Mouse (Mus musculus) mouse embryonic stem cell (cell line): ENCODE results near the gene Cela1.

Experiments used
- in situ Hi-C, 2 experiments: fragments of 300-500 bp; cut with MboI; formaldehyde crosslinking; loops; 1 replicate in 1 of 2; 3 replicates in 1 of 2; pipeline ENCODE4 v1.14.3; 2019 to 2020; ENCODE audit warnings: low sequenced_read_pairs in 2 of 2, low pct_unique_long_range_greater_than_20kb in 1 of 2, mixed read lengths in 1 of 2; ENCODE audit not compliant: unreplicated experiment in 1 of 2

Cela1 gene

GRCm38 (mm10) chr15:100678581-100678980, 9.1 kb downstream of the Cela1 start:
- in situ Hi-C loops, result loop anchor here in 1 of 2 experiments (5.0 kb wide), 1 partner anchor 216 kb away; no protein-coding TSS in a partner anchor

GRCm38 (mm10) chr15:100677675-100678074, 10.0 kb downstream of the Cela1 start:
- in situ Hi-C loops, result loop anchor here in 1 of 2 experiments (5.0 kb wide), 1 partner anchor 215 kb away; no protein-coding TSS in a partner anchor

- in situ Hi-C loops, result loop anchor here in 1 of 2 experiments (5.0 kb wide), 1 partner anchor 214 kb away; no protein-coding TSS in a partner anchor
Measured at GRCm38 (mm10) chr15:100676521-100676920, 11.2 kb downstream of the Cela1 start.

DNA sequence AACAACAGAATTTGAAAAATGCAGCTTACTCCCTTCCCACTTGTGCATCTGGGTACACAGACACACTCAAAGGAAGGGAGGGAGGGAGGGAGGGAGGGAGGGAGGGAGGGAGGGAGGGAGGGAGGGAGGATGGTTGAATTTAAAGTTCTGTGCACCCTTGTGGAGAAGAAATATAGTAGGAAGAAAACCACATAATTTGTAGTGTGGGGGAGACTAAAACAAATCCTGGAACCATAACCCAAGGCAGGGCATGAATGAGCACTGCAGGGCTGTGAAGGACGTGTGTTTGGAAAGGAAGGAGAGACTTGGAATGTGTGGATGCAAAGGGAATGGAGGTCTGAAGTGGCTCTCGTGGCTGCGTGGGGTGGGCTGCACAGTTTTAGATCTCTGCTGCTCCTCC, 12.2 kb downstream of the Cela1 start:
- in situ Hi-C loops, result loop anchor here in 1 of 2 experiments (5.0 kb wide), 1 partner anchor 213 kb away; no protein-coding TSS in a partner anchor

GRCm38 (mm10) chr15:100674566-100674965, 13.2 kb downstream of the Cela1 start:
- in situ Hi-C loops, result no loop called here

- in situ Hi-C loops, result no loop called here
Measured at GRCm38 (mm10) chr15:100673585-100674391, 13.9 kb downstream of the Cela1 start.

DNA sequence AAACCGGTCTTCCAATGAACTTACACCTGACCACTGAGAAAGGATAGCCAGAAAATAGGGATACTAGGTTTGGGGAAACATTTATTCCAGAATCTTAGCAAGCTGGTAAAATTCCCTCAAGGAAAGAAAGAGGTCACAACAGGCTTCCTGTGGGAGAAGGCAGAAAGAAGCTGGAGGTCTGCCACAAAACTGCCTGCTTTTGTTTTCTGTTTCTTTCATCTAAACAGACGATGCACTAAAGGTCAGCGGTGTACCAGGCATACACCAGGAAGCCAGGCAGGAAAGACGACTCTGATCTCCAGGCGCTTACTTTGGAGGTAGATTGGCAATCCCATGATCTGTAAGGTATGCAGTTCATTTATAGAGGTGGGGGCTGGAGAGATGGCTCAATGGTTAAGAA, 16.9 kb downstream of the Cela1 start:
- in situ Hi-C loops, result no loop called here

- in situ Hi-C loops, result no loop called here
Measured at GRCm38 (mm10) chr15:100670004-100670403, 17.7 kb downstream of the Cela1 start.

DNA sequence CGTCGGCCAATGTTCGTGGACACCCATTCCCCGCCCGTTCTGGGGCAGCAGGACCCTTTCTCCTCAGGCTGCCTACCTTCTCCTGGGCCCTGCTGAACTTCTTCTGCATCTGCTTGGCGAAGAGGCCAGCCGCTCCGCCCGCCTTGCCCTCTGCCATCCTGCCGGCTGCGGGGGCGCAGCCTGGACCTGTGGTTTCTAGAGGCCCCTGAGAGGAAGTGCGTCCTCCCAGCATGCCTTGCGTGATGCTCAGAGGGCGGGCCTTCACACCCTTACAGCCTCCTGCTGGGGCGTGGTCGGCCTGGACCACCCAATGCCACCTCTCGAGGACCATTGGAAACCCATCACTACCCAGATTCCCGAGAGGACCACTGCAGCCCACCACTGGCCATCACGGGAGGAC, 18.4 kb downstream of the Cela1 start, which contains the start of gene Bin2:
Bin2 (minus strand) TSS at position 217 of the 400 bp plus-strand sequence.
- in situ Hi-C loops, result no loop called here

DNA sequence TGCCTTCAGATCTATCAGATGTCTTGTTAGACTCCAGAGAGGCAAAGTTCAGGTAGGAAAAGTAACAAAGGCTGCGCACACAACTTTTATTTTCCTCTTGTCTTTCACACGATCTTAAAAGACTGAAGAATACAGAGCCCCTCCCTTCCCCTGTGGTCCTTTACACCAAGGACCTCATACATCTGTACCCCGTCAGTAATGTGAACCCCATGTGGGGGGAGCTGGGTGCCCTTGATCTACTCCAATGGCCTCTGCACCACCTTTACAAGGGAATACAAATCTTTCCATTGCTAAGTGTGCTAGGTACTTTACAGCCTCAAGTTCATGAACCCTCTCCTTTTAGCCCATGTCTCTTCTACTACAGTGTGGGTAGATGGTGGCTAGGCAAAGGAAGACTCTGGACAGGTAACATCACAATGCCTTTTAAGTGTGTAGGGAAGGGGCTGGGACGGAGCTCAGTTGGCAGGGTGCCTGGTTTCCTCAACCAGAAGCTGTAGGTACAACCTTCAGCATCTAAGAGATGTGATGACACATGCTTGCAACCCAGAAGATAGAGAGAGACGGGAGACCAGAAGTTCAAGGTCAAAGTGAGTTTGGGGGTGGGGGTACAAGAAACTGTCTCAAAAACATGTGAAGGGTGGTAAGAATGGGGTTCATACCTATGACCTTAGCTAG, 19.7 kb downstream of the Cela1 start:
- in situ Hi-C loops, result no loop called here

GRCm38 (mm10) chr15:100667420-100667819, 20.3 kb downstream of the Cela1 start:
- in situ Hi-C loops, result no loop called here

DNA sequence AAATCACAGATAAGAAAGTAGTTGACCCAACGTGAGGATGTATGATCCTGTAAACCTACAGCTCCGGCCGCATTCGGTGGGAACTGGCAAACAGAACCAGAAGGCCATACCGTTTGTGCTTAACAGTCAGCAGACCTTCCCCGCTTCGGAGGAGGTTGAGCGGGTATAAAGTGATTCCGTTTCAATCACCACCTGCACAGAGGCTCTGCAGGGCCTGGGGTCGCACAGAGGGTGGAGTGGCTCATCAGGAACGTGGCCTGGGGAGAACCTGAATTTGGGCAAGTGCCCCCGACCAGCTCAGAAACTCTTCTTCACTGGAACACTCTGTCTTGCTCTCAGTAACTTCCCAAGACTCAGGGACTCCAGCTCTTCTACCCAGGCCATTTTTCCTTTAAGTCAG, 20.9 kb downstream of the Cela1 start:
- in situ Hi-C loops, result no loop called here

- in situ Hi-C loops, result no loop called here
Measured at GRCm38 (mm10) chr15:100666219-100666696, 21.5 kb downstream of the Cela1 start.

DNA sequence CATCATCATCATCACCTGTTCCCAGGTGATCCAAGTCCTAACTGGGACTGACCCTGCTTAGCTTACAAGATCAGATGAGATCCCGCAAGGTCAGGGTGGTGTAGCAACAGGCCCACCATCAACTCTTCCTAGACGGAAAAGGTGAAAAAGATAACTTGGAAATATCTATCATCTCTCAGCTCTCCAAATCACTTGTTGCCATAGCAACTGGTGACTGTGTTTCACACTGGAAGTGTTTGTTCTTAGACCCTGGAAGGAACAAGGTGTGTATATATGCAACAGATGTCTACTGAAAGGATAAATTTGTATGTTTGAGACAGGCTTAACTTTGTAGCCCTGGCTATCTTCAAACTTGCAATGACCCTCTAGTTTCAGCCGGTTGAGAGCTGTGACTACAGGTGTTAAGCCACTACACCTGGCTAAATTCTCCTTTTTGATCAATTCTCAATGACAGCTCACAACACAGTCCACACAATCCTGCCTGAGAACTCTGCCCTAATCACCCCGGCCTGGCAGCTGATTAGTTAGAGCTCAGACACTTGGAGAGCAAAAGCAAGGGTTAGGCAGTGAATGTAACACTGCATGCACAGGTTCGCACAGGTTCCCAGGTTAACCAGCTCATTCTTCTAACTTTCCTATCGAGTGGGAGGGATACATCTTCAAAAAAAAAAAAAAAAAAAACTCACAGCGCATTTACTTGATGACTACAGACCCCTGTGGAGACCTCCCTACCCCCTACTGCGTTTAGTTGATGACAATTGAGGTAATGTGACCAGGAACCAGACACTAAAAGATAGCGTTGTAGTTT, 22.1 kb downstream of the Cela1 start:
- in situ Hi-C loops, result no loop called here

DNA sequence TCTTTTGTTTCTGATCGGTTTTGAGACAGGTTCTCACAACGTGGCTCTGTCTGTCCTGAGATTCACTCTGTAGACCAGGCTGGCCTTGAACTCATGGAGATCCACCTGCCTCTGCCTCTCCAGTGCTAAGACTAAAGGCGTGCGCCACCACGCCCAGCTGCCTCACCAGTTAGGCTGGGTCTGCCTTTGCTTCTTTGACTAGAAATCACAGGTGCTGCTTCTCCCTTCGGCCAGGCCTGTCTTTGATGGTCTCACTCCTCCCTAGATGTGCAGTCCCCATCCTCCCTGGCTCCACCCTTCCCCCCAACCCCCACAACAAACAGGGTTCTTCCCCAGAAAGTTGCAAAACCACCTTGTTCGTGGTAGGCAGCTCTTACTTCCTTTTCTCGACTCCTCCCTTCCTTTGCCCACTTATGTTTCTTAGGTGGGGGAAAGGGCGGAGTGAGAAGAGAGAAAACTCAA, 22.9 kb downstream of the Cela1 start:
- in situ Hi-C loops, result no loop called here

DNA sequence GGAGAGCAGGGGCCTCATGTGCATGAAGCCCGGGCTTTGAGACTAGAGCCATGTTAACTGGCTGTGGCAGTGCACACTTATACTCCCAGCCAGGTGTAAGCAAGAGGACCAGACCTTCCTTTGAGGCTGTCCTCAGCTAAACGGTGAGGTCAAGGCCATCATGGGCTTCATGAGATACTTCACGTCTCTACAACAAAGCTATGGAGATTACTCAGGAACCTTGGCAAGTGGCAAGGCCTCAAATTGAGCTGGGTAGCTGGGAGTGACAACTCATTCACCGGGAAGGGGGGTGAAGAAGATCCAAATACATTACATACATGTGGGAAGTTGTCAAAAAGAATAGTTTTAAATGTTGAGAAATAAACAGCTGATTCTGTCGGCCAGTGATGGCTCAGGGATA, 26.9 kb downstream of the Cela1 start:
- in situ Hi-C loops, result no loop called here

DNA sequence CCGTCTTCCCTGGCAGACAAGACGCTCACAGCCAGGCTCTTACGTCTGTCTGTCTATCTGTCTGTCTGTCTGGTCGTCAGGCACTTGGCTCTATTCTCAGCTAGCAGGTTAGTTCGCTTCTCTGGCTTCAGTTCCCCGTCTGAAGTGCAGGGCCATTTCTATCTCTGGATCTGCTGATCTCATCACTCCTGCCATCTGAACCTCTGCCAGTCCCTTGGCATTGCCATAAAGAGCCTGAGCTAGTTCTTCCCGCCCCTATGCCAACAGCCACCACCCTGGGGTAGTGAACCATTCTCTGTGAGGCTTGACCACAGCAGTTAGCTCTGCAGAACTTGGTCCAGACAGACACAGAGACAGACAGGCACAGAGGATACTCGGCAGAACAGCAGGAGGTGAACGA, 27.4 kb downstream of the Cela1 start:
- in situ Hi-C loops, result no loop called here

DNA sequence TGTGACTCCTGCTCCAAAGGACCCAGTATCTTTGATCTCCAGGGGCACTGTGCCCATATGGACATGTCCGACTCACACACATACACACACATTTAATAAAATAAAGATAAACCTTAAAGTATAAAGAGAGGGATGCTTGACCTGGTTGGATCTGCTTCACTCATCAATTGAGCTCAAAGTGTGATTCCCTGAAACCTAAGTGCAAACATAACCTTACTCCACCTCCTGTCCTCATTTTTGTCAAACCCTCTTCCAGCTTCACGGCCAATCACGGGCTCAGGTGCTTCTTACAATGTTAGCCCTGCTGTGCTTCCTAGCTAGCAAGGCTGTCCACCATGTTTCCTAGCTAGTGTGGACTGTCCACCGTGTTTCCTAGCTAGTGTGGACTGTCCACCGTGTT, 32.5 kb downstream of the Cela1 start:
- in situ Hi-C loops, result no loop called here

DNA sequence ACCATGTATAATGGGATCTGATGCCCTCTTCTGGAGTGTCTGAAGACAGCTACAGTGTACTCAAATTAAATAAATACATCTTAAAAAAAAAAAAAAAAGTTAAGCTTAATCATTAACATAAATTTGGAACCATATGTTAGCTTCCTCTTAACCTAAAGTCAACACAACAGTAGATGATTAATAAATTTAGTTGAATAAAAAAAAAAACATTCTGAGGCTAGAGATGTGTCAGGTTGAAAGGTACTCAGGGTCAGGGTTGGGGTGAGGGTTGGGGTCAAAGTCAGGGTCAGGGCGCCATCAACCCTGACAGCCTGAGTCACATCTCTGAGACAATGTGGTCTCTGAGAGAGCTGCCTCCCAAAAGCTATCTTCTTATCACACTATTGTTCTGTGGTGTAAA, 33.5 kb downstream of the Cela1 start:
- in situ Hi-C loops, result no loop called here
